Mouse (Mus musculus): ENCODE data around the gene Adam15. TPM values are rescaled to one million over a fixed set of nuclear protein-coding genes. Genes with fewer than 3 reads are reported as not detected.

The Adam15 gene
- polyA plus RNA-seq, 1 experiment = 78.4 TPM

DNA sequence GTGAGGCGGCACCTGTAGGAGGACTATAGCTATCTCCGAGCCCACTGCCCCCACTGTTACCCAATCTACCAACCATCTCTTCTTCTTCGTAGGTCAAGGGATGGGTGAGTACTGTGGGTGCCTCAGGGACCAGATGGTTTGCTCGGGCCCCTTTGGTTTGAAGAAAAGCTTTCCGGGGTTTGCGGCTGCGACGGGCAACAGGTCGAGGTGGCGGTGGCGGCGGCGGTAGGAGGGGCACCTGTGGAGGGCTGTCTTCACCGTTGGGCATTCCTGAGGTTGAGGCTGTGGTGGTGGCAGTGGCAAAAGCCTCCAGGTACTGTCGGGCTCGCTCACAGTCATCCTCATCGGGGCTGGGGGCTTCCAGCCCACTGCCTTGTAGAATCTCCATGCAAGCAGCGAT is 30.9 kb upstream of the Adam15 start:
- no peak overlapping the region for H3K4me2 ChIP-seq (ENCODE audit: low read depth)
- peaks cover 27% of the 10 kb centered on the region for H3K79me2 ChIP-seq (ENCODE audit: control insufficient read depth, insufficient read depth)
- H3ac ChIP-seq (ENCODE audit: control insufficient read depth, insufficient read length) = no peak overlapping the region
- peaks cover 15% of the 10 kb centered on the region for H3K36me3 ChIP-seq (ENCODE audit: control insufficient read depth, insufficient read depth)
- H3K4me3 ChIP-seq = no peak overlapping the region
- no peaks in the 10 kb centered on the region for H3K27me3 ChIP-seq (ENCODE audit: control insufficient read depth, insufficient read depth, insufficient read length)
- TF ChIP-seq MYOG (IDR thresholded peaks at IDR 0.05; ENCODE audit: control insufficient read depth in 1 of 3, insufficient read depth in 1 of 3, insufficient read length in 2 of 3, low read depth in 2 of 3) = no peak
- no peak for TF ChIP-seq CEBPB (IDR thresholded peaks at IDR 0.05; ENCODE audit: insufficient read depth, poor library complexity, severe bottlenecking)
- TF ChIP-seq TCF3 (IDR thresholded peaks at IDR 0.05; ENCODE audit: insufficient read length, low read depth) = no peak
- no peak for TF ChIP-seq USF1 (IDR thresholded peaks at IDR 0.05; ENCODE audit: low read depth)
- no peak for TF ChIP-seq SRF (IDR thresholded peaks at IDR 0.05; ENCODE audit: control insufficient read depth, insufficient read length, low read depth)
- TF ChIP-seq POLR2A (IDR thresholded peaks at IDR 0.05; ENCODE audit: insufficient read length, low read depth) = no peak
- TF ChIP-seq MAX (IDR thresholded peaks at IDR 0.05; ENCODE audit: low read depth) = no peak
- no peak for TF ChIP-seq REST (IDR thresholded peaks at IDR 0.05; ENCODE audit: insufficient read depth, insufficient read length)
- TF ChIP-seq E2F4 (IDR thresholded peaks at IDR 0.05; ENCODE audit: insufficient read depth) = no peak
- TF ChIP-seq MYOD1 (IDR thresholded peaks at IDR 0.05; ENCODE audit: control insufficient read depth in 1 of 3, insufficient read length in 2 of 3, low read depth in 2 of 3) = no peak
- TF ChIP-seq TCF12 (IDR thresholded peaks at IDR 0.05; ENCODE audit: insufficient read depth, poor library complexity, severe bottlenecking) = no peak
- no peak for TF ChIP-seq POLR2AphosphoS2 (IDR thresholded peaks at IDR 0.05; ENCODE audit: insufficient read length, low read depth)

DNA sequence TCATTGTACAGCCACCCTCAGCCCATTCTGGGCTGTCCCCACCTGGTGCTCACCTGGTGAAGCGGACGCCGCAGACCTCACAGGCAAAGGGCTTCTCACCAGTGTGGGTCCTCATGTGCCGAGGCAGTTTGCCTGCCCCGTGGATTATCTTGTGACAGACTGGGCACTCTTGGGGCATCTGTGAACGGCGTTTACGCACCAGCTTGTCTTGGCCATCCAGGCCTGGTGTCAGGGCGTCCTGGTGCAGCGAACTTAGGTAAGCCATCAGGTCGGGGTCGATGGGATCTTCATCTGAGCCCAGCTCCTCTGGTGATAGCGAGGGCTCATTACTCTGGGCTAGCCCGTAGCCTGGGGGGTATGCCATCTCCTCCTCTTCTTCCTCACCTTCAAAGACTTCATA is 30.5 kb upstream of the Adam15 start:
- Histone ChIP-seq H3K36me3 (ENCODE audit: control insufficient read depth, insufficient read depth) (peaks cover 14% of the 10 kb centered on the region), H3K4me2 (ENCODE audit: low read depth) (no peak overlapping the region), H3K4me3 (no peak overlapping the region), H3ac (ENCODE audit: control insufficient read depth, insufficient read length) (no peak overlapping the region), H3K79me2 (ENCODE audit: control insufficient read depth, insufficient read depth) (peaks cover 25% of the 10 kb centered on the region), H3K27me3 (ENCODE audit: control insufficient read depth, insufficient read depth, insufficient read length) (no peaks in the 10 kb centered on the region)
- TF ChIP-seq USF1 (IDR thresholded peaks at IDR 0.05; ENCODE audit: low read depth) (no peak), POLR2A (IDR thresholded peaks at IDR 0.05; ENCODE audit: insufficient read length, low read depth) (no peak), SRF (IDR thresholded peaks at IDR 0.05; ENCODE audit: control insufficient read depth, insufficient read length, low read depth) (no peak), CEBPB (IDR thresholded peaks at IDR 0.05; ENCODE audit: insufficient read depth, poor library complexity, severe bottlenecking) (no peak), TCF3 (IDR thresholded peaks at IDR 0.05; ENCODE audit: insufficient read length, low read depth) (no peak), MAX (IDR thresholded peaks at IDR 0.05; ENCODE audit: low read depth) (no peak), TCF12 (IDR thresholded peaks at IDR 0.05; ENCODE audit: insufficient read depth, poor library complexity, severe bottlenecking) (no peak), MYOG (IDR thresholded peaks at IDR 0.05; ENCODE audit: control insufficient read depth in 1 of 3, insufficient read depth in 1 of 3, insufficient read length in 2 of 3, low read depth in 2 of 3) (no peak), E2F4 (IDR thresholded peaks at IDR 0.05; ENCODE audit: insufficient read depth) (no peak), POLR2AphosphoS2 (IDR thresholded peaks at IDR 0.05; ENCODE audit: insufficient read length, low read depth) (no peak)

DNA sequence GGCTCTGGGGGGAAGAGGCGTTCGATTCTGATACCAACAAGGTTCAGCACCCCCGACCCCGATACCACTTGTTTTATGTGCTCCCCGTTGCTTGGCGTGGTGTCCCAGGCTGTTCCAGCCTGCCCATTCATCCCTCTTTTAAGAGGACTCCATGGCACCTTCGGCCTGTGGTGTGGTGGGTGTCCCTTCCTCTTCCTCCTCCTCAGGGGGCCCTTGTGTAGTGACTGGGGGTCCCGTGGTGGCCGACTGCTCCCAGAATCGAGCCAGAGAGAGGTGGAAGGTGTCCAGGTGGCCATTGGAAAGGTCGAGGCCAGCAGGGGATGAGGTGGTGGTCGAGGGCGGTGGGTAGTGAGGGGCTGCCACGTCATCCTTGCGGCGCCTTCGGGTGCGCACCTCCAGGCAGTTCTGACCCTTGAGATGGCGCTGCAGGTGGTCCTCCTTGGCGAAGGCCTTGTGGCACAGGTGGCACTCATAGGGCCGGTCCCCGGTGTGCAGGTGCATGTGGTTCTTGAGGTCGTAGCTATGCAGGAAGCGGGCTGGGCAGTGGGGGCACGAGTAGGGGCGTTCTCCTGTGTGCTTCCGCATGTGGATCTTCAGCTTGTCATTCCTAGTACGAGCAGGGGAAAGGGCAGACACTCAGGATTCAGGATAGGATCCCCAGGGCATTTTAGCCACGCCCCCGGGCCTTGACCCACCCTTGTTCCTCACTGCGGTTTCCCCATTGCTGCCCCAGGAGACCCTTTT is 29.8 kb upstream of the Adam15 start:
- Histone ChIP-seq H3K4me3 (peak overlapping the region; percentile 7), H3K79me2 (ENCODE audit: control insufficient read depth, insufficient read depth) (peaks cover 19% of the 10 kb centered on the region), H3K36me3 (ENCODE audit: control insufficient read depth, insufficient read depth) (peaks cover 14% of the 10 kb centered on the region), H3K27me3 (ENCODE audit: control insufficient read depth, insufficient read depth, insufficient read length) (no peaks in the 10 kb centered on the region), H3K4me2 (ENCODE audit: low read depth) (no peak overlapping the region), H3ac (ENCODE audit: control insufficient read depth, insufficient read length) (no peak overlapping the region)
- TF ChIP-seq SRF (IDR thresholded peaks at IDR 0.05; ENCODE audit: control insufficient read depth, insufficient read length, low read depth) = no peak
- TF ChIP-seq MYOG (IDR thresholded peaks at IDR 0.05; ENCODE audit: control insufficient read depth in 1 of 3, insufficient read depth in 1 of 3, insufficient read length in 2 of 3, low read depth in 2 of 3) = no peak
- no peak for TF ChIP-seq REST (IDR thresholded peaks at IDR 0.05; ENCODE audit: insufficient read depth, insufficient read length)
- peak; percentile 53 for TF ChIP-seq POLR2AphosphoS2 (IDR thresholded peaks at IDR 0.05; ENCODE audit: insufficient read length, low read depth)
- no peak for TF ChIP-seq TCF12 (IDR thresholded peaks at IDR 0.05; ENCODE audit: insufficient read depth, poor library complexity, severe bottlenecking)
- TF ChIP-seq TCF3 (IDR thresholded peaks at IDR 0.05; ENCODE audit: insufficient read length, low read depth) = no peak
- no peak for TF ChIP-seq POLR2A (IDR thresholded peaks at IDR 0.05; ENCODE audit: insufficient read length, low read depth)
- no peak for TF ChIP-seq MAX (IDR thresholded peaks at IDR 0.05; ENCODE audit: low read depth)
- TF ChIP-seq USF1 (IDR thresholded peaks at IDR 0.05; ENCODE audit: low read depth) = no peak

DNA sequence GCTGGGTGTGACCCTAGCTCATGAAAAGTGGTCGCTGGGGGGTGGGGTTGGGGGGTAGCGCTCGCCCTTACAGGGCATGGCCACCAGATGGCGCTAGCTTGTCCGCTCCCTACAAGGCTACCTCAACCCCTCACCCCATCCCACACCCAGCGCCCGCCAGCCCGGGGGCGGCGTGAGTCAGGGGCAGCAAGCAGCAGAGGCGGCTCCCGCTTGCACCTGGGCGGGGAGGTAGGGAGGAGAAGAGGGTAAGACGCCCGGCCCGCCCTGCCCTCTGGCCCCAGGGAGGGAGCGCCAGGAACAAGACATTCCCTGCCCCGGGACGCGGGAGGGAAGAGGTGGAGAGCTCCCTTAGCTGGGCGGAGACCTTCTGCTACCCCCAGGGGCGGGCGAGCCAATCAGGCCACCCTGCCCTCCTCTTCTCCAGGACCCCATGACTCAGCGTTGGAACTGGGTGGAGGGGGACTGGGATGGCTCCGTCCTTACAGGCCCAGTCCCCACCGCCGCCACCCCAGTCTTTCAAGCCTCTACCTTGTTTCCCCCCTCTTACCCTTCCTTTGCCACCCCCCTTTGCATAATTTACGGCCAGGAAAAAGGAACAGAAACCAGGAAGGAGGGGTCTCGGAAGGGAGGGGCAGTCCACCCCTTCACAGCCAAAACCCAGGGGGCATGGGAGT is 28.7 kb upstream of the Adam15 start:
- H3ac ChIP-seq (ENCODE audit: control insufficient read depth, insufficient read length) = no peak overlapping the region

More for the DNA sequence above, 28.7 kb upstream of the Adam15 start:
- peaks cover 10% of the 10 kb centered on the region for H3K36me3 ChIP-seq (ENCODE audit: control insufficient read depth, insufficient read depth)
- TF ChIP-seq MYOD1 (IDR thresholded peaks at IDR 0.05; ENCODE audit: control insufficient read depth in 1 of 3, insufficient read length in 2 of 3, low read depth in 2 of 3) = peak in 1 of 3 experiments; percentile 42
- no peak for TF ChIP-seq TCF3 (IDR thresholded peaks at IDR 0.05; ENCODE audit: insufficient read length, low read depth)
- TF ChIP-seq MAX (IDR thresholded peaks at IDR 0.05; ENCODE audit: low read depth) = no peak
- no peak for TF ChIP-seq REST (IDR thresholded peaks at IDR 0.05; ENCODE audit: insufficient read depth, insufficient read length)
- TF ChIP-seq SRF (IDR thresholded peaks at IDR 0.05; ENCODE audit: control insufficient read depth, insufficient read length, low read depth) = no peak
- TF ChIP-seq TCF12 (IDR thresholded peaks at IDR 0.05; ENCODE audit: insufficient read depth, poor library complexity, severe bottlenecking) = no peak
- no peak for TF ChIP-seq USF1 (IDR thresholded peaks at IDR 0.05; ENCODE audit: low read depth)
- peak; percentile 20 for TF ChIP-seq POLR2AphosphoS2 (IDR thresholded peaks at IDR 0.05; ENCODE audit: insufficient read length, low read depth)
- no peak for TF ChIP-seq CEBPB (IDR thresholded peaks at IDR 0.05; ENCODE audit: insufficient read depth, poor library complexity, severe bottlenecking)
- peak overlapping the region; percentile 73 for H3K4me2 ChIP-seq (ENCODE audit: low read depth)
- no peaks in the 10 kb centered on the region for H3K27me3 ChIP-seq (ENCODE audit: control insufficient read depth, insufficient read depth, insufficient read length)
- peaks cover 12% of the 10 kb centered on the region for H3K79me2 ChIP-seq (ENCODE audit: control insufficient read depth, insufficient read depth)
- H3K4me3 ChIP-seq = peak overlapping the region; percentile 7
